Mouse (Mus musculus) kidney, postnatal 36 days (tissue): ENCODE results near the gene Gm2174.
A peak's percentile ranks its signal among the peaks of the same experiment; 100 is the strongest.

Experiments used
- DNase-seq, 2 experiments: peaks; one replicate each; pipeline ENCODE4 v3.0.0; 2021 to 2022; ENCODE audit warnings: mixed read lengths in 2 of 2

Gene Gm2174

DNA sequence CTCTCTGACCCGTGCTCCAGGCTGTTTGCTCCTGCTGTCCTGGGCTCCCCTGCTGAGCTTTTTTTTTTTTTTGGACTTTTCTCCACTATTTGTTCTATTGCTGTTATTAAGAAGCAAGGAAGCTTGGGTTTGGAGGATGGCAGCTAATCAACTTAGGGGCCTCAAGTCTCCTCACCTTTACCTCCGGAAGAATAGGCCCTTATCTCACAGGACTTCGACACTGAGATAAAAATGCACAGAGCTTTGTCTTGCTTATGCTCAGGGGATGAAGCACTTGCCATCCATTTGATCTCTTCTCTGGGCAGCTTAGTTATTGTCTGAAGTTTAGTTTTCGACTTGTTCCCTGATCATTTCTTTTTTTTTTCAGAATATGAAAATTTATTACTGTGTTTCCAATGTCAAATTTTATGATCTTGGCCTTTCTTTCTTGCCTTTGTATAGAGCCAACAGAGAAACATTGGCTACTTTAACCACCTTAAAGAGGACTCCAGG lies at the start of gene Gm2174:
Gene Gm2174, plus strand, starts transcription at position 442 of the 492 bp plus-strand sequence.
- DNase-seq = no peak

DNA sequence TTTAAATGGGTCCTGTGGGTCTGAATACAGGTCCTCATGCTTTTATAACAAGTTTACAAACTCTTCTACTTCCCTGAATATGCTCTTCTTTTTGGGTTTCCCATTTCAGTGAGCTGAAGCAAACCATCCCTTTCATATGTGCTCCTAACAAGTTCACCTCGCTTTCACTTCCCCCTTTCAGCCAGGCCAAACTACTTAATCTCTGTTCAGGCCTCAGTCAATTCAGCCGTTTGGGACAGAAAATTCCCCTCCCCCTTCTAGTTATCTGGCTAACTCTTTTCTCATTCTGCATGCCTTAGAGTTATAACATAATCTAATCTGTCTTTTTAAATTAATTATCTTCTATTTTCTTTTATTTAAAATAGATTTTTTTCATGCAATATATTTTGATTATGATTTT lies 43.1 kb upstream of the Gm2174 start:
- no peak for DNase-seq

GRCm38 (mm10) chrX:56405482-56405881 lies 42.3 kb upstream of the Gm2174 start:
- no peak for DNase-seq

- DNase-seq = no peak
Measured at GRCm38 (mm10) chrX:56406128-56406527, 41.6 kb upstream of the Gm2174 start.

DNA sequence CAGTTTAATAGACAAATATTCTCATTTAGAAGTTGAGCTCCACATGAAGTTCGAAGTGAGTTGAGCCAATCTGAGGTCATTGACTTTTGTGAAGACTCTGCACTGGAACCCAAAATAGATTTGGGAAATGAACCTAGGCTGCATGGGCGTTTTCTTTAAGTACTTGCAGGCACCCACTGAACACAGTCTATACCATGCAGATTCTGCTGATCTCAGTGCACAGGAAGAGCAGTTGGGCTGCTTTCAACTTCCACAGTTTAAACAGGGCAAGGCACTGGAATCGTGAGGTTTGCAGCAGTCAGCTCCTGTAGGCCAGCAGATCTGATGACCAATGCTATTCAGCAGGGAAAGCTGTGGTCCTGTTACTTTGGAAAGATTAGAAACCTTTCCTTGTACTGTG lies 31.5 kb upstream of the Gm2174 start:
- no peak for DNase-seq

GRCm38 (mm10) chrX:56417541-56417940 lies 30.2 kb upstream of the Gm2174 start:
- DNase-seq = peak in 1 of 2 experiments; percentile 2

DNA sequence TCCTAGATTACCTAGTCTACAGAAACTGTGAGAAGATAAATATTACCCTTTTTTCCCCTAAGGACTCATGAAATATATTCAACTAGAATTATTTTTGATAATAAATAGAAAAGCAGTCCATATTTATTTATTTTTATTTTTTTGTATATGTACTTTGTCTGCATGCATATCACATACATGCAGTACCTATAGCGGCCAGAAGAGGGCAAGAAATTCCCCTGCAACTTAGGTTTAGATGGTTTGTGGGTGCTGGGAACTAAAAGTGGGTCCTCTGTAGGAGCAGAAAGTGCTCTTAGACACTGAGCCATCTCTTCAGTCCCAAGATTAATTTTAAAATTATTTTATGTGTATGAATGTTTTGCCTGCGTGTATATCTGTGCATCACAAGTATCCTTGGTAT lies 17.2 kb upstream of the Gm2174 start:
- DNase-seq = peak in 1 of 2 experiments; percentile 13

GRCm38 (mm10) chrX:56435758-56436283 lies 11.9 kb upstream of the Gm2174 start:
- no peak for DNase-seq

DNA sequence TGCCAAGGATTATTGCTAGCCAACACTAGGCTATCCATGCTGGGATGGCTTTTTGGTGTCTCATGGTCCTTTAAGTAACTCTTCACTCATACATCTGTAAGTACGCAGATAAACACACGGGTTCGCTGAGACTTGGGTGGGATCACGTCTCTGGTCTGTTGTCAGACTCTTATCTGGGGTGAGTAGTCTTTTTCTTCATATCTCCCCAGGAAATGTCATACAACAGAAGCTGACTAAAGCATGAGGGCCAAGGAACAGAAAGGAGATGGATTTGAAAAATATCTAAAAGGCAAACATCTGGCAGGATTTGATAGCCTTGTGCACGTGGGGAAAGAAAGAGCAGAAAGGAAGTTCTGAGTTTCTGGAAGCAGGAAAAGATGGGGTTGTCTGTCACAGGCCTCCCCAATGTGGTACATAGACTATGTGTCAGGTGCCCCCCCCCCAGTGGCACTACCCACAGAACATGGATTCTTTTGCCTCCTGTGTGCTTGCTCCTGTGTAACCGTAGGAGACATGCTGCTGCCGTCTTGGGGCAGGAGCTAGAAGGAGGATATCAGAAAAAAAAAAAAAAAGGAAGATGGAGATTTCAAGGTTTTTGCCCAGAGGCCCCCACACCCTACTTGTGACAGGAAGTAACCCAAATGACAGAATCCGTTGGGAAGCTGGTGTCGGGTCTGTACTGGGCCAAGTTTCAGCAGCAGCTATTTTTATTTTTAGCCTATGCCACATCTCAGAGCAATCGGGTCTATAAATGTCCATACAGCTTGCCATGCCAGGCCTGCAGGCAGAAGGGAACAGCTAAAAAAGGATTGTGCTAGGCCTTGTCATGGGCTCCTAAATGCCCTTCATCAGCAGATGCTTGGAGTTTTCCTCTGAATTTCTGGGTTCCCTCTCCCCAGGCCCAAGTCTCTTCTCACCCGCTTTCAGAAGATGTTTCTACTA lies 1.0 kb upstream of the Gm2174 start:
- no peak for DNase-seq

DNA sequence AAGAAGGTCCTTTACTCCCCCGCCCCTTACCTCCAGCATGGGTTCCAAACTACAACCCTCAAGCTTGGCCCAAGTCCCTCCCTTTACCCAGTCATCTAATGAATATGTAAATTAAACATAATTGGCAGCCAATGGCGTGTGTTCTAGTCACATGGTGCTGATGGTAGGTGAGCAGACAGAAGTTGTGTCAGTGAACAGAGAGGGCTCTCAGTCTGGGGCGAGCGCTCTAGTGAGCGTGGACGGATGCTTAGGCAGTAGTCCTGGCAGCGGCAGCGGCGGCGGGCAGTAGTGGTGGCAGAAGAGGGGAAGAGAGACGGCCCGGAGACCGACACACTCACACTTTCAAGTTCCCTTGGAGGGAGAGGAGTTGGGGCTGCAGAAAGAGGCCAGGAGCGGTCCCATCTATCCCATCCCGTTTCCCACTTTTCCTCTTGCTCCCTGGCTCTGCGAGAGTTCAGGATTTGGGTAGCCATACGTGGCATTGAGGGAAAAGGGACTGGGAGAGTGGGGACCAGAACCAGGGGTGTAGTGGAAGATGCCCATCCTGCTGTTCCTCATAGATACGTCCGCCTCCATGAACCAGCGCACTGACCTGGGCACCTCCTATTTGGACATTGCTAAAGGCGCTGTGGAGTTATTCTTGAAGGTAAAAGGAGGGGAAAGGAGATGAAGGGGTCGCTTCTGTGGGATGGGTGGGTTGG lies 7.1 kb downstream of the Gm2174 start, which contains the start of gene Ints6l:
Gene Ints6l, plus strand, starts transcription at position 187 of the 701 bp plus-strand sequence.
- DNase-seq = peak; percentile 83 to 85

- DNase-seq = peak; percentile 90 to 92
Measured at GRCm38 (mm10) chrX:56455372-56456246, 7.8 kb downstream of the Gm2174 start.

DNA sequence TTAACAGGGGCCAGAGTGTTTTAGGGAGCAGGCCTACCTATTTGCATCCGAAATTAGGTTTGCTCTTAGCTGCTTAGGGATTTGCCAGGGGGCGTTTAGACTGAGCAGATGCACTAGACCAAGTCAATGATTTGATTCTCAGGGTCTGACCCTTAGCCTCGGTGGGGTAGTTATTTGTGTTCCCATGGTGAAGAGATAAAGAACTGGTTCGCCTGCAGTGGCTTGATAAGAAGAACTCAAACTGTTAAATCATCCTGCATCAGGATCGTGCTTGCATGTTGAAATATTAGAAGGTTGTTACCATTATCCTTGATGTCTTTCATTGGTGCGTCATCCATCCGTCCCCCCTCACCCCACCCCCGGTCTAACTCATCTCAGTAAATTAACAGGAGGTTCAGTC lies 8.6 kb downstream of the Gm2174 start:
- DNase-seq = no peak

DNA sequence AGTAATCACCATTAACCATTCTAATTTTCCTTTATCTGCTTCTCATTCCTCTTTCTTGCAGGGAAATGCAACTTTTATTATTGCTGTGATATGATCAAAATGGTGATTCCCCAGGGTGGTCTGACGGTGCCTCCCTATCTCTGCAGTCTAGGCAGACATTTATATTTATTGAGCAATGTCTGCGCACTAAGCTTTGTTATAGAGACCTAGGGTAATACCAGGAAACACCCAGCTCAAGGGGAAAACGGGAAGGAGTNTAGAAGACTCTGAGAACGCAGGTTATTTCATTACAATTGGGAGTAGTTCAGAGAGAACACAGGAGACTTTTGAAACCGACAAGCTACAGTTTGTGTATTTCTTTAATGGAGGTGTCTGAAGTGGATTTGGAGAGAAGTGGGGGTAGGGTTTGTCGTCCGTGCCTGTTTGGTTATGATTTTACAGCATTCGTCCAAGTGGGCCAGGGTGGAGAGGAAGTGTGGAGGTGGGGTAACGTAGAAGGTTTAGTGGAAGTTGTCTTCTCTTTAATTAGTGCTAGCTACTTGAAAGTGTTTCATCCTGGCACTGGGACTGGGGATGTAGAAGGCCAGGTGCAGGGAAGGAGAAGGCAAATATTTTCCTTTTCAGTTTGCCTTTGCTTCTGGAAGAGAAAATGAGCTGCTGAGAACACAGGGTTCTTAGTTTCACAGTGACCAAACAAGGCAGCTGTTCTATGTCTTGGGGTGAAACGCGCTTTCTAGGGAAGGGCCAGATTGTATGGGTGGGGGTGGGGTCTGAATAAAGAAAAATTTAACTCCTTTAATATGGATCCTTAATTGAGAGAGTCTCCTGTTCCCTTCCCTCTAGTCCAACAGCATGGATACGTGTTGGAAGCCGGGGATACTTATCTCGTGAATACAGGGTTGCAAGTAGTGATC lies 14.5 kb downstream of the Gm2174 start:
- DNase-seq = no peak

GRCm38 (mm10) chrX:56464906-56465305 lies 17.1 kb downstream of the Gm2174 start:
- no peak for DNase-seq

- DNase-seq = peak; percentile 20 to 37
Measured at GRCm38 (mm10) chrX:56467688-56468087, 19.9 kb downstream of the Gm2174 start.

DNA sequence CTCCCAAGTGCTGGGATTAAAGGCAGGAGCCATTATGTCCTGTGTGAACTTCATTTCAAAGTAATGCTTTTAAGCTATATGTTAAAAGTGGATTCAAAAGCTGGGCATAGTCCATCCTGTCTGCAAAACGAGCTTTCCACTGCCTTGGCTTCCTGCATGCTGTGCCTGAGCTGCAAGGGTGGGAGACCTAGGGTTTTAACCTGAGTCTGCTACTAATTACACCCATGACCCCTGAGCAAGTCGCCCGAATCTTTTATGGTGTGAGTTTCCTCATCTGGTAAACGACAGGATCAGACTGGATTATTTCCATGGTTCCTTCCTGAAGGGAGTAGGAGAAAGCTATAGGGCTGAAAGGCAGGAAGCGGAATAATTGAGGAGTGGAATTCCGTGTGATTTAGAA lies 20.7 kb downstream of the Gm2174 start:
- DNase-seq = no peak

DNA sequence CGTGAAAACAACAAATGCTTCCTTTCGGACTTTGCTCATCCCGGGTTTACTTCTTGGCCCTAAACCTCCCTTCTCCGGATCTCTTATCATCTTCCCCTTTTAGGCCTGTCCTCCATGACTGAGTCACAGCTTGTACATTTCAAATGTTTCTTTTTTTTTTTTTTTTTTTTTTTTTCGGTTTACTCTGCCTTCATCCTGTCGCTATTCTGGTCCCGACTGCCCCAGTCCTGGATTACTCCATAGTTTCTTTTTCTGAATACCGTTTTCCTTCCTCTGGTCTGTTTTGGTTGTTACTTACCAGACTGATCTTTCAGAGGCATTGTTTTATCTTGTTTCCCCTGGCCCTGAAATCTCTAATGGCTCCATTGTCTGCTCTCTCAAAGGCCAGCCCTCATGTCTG lies 26.3 kb downstream of the Gm2174 start:
- DNase-seq = no peak

- DNase-seq = no peak
Measured at GRCm38 (mm10) chrX:56477553-56477952, 29.8 kb downstream of the Gm2174 start.

DNA sequence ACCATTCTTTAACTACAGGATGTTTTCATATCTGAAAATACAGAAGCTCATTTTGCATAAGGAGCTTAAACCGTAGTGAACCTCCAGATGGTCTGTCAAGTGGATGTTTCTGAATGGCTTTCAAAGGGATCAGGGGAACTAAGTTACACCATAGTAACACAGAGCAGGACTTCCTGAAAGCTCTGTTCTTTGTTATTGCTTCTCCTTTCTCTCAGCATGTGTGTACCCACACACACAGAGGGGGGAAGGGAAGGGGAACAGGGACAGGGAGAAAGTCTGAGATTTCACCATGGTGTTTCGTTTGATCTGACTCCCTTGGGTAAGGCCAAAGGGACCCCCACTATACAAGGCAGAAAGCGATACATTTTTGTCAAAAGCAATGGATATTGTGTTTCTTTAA lies 34.1 kb downstream of the Gm2174 start:
- DNase-seq = no peak

- DNase-seq = peak; percentile 70 to 88
Measured at GRCm38 (mm10) chrX:56489758-56490157, 42.0 kb downstream of the Gm2174 start.

DNA sequence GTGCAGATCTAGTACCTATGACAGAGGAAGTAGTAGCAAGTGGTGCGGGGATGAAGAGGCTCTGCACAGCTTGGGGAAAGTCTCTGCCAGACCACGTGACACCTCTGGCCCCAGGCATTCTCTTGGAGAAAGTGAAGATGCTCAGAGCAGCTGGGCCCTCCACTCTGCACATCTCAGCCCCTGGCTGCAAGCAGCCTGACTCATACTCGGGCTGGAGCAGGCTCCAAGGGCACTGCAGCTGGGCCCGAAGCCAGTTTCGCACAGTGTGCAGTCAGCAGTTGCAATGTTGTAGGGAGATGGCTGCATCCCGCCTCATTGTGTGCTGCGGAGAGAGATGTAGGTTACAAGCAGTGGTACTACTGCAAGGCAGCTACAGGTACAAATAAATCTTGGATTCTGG lies 49.5 kb downstream of the Gm2174 start:
- DNase-seq = no peak
